Mouse (Mus musculus): ENCODE results near the gene Mmachc. TPM values are rescaled to one million over a fixed set of nuclear protein-coding genes. Genes with fewer than 3 reads are reported as not detected.

Mmachc gene
- total and polyA plus RNA-seq, 2 experiments from 2014 or later = 16.8 to 24.3 TPM

DNA sequence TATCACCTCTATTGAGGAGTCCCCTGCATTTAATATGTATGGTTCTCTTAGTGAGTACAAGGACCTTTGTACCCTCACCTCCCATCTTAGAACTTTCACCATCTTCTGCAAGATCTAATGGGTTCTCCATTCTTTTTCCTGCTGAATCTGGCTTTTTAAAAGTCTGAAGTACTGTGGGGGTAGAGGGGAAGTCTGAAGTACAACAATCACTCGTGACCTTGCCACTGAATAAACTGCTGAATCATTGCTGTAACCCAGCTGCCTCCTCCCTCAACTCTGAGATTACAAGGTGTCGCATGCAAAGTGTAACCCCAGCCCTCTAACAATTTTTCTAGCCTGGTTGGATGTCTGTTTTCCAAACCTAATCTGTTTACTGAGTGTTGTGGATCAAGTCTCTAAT, 53.1 kb downstream of the Mmachc start:
- DNase-seq (ENCODE audit: low spot score) (no peak), ATAC-seq (ENCODE audit: low FRiP score) (no peak)
- no peak overlapping the region for H3K27ac ChIP-seq (ENCODE audit: low read depth, low read length)
- 70% methylated on average over 2 of the region's 2 CpGs for WGBS
- no peaks in the 10 kb centered on the region for H3K9me3 ChIP-seq (ENCODE audit: low read length)
- TF ChIP-seq CTCF (IDR thresholded peaks at IDR 0.05) = no peak
- no peak overlapping the region for H3K4me2 ChIP-seq (ENCODE audit: low read depth, low read length, poor library complexity, severe bottlenecking)
- H3K4me1 ChIP-seq (ENCODE audit: insufficient read depth, low read length) = peaks cover 1% of the 10 kb centered on the region
- H3K9ac ChIP-seq (replicated peaks; ENCODE audit: low read length, poor library complexity, severe bottlenecking) = no peak overlapping the region
- no peaks in the 10 kb centered on the region for H3K36me3 ChIP-seq (ENCODE audit: insufficient read depth, low read length)
- H3K27me3 ChIP-seq (ENCODE audit: insufficient read depth, low read length) = no peaks in the 10 kb centered on the region
- H3K4me3 ChIP-seq (ENCODE audit: low read depth, low read length) = no peak overlapping the region

DNA sequence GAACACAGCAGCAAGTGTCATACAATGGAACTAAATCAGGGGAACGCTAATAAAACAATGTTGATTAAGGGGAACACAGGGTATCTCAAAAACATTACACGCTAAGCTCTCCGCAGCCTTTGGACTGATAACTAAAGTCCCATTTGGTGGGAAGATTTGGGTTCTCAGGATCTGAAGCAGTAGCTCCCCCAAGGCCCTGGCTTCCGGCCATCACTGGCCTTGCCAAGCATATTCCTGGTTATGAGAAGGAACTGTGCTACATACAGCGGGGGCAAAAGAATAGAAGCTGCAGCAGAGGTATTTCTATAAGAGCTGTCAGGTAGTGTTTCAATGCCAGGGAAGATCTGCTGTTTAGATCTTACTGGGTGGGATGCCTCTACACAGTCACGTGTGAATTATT, 55.0 kb downstream of the Mmachc start:
- Histone ChIP-seq H3K9ac (replicated peaks; ENCODE audit: low read length, poor library complexity, severe bottlenecking) (no peak overlapping the region), H3K27me3 (ENCODE audit: insufficient read depth, low read length) (no peaks in the 10 kb centered on the region), H3K27ac (ENCODE audit: low read depth, low read length) (no peak overlapping the region), H3K9me3 (ENCODE audit: low read length) (no peaks in the 10 kb centered on the region), H3K4me2 (ENCODE audit: low read depth, low read length, poor library complexity, severe bottlenecking) (no peak overlapping the region), H3K36me3 (ENCODE audit: insufficient read depth, low read length) (no peaks in the 10 kb centered on the region), H3K4me3 (ENCODE audit: low read depth, low read length) (no peak overlapping the region), H3K4me1 (ENCODE audit: insufficient read depth, low read length) (peaks cover 4% of the 10 kb centered on the region)
- TF ChIP-seq CTCF (IDR thresholded peaks at IDR 0.05) = no peak
- WGBS = 89% methylated on average over 6 of the region's 6 CpGs
- ATAC-seq (ENCODE audit: low FRiP score) (no peak), DNase-seq (ENCODE audit: low spot score) (no peak)

Other genes with a start within 250 kb of the Mmachc start
- 95.8 and 97.4 TPM in 2 replicates for gene Mast2, start 244.2 kb downstream of the Mmachc start, total RNA-seq (2014; rRNA removed)
- 27.1 and 30.3 TPM in 2 replicates for gene Mast2, start 244.2 kb downstream of the Mmachc start, polyA plus RNA-seq (2015; fragmentation: Nextera tagmentation; extraction: Ambion mirVana)
- gene Ipp, start 200.9 kb downstream of the Mmachc start, total RNA-seq (2014; rRNA removed) = 6.5 and 7.2 TPM in 2 replicates
- gene Ipp, start 200.9 kb downstream of the Mmachc start, polyA plus RNA-seq (2015; fragmentation: Nextera tagmentation; extraction: Ambion mirVana) = 10.5 and 10.9 TPM in 2 replicates
- 8.8 and 12.6 TPM in 2 replicates for gene Tmem69, start 152.5 kb downstream of the Mmachc start, total RNA-seq (2014; rRNA removed)
- gene Tmem69, start 152.5 kb downstream of the Mmachc start, polyA plus RNA-seq (2015; fragmentation: Nextera tagmentation; extraction: Ambion mirVana) = 14.0 and 16.0 TPM in 2 replicates
- gene Gpbp1l1, start 150.7 kb downstream of the Mmachc start, total RNA-seq (2014; rRNA removed) = 33.7 and 45.5 TPM in 2 replicates
- 13.7 and 14.7 TPM in 2 replicates for gene Gpbp1l1, start 150.7 kb downstream of the Mmachc start, polyA plus RNA-seq (2015; fragmentation: Nextera tagmentation; extraction: Ambion mirVana)
- gene Ccdc17, start 111.8 kb downstream of the Mmachc start, total RNA-seq (2014; rRNA removed) = 0.44 and 5.1 TPM in 2 replicates
- 3.2 and 4.1 TPM in 2 replicates for gene Ccdc17, start 111.8 kb downstream of the Mmachc start, polyA plus RNA-seq (2015; fragmentation: Nextera tagmentation; extraction: Ambion mirVana)
- gene Nasp, start 80.5 kb downstream of the Mmachc start, total RNA-seq (2014; rRNA removed) = 51.6 and 78.7 TPM in 2 replicates
- 67.2 and 76.3 TPM in 2 replicates for gene Nasp, start 80.5 kb downstream of the Mmachc start, polyA plus RNA-seq (2015; fragmentation: Nextera tagmentation; extraction: Ambion mirVana)
- 475 and 495 TPM in 2 replicates for gene Akr1a1, start 56.7 kb downstream of the Mmachc start, total RNA-seq (2014; rRNA removed)
- gene Akr1a1, start 56.7 kb downstream of the Mmachc start, polyA plus RNA-seq (2015; fragmentation: Nextera tagmentation; extraction: Ambion mirVana) = 684 and 729 TPM in 2 replicates
- gene Prdx1, start 22.9 kb downstream of the Mmachc start, total RNA-seq (2014; rRNA removed) = 171 and 207 TPM in 2 replicates
- gene Prdx1, start 22.9 kb downstream of the Mmachc start, polyA plus RNA-seq (2015; fragmentation: Nextera tagmentation; extraction: Ambion mirVana) = 546 and 551 TPM in 2 replicates
- gene Ccdc163, start 103 bp upstream of the Mmachc start, total RNA-seq (2014; rRNA removed) = 10.3 and 10.9 TPM in 2 replicates
- 4.7 and 5.4 TPM in 2 replicates for gene Ccdc163, start 103 bp upstream of the Mmachc start, polyA plus RNA-seq (2015; fragmentation: Nextera tagmentation; extraction: Ambion mirVana)
- gene Tesk2, start 12.5 kb upstream of the Mmachc start, total RNA-seq (2014; rRNA removed) = 0.77 and 2.5 TPM in 2 replicates
- gene Tesk2, start 12.5 kb upstream of the Mmachc start, polyA plus RNA-seq (2015; fragmentation: Nextera tagmentation; extraction: Ambion mirVana) = 1.6 and 1.7 TPM in 2 replicates
- gene Toe1, start 99.2 kb upstream of the Mmachc start, total RNA-seq (2014; rRNA removed) = 38.9 and 42.9 TPM in 2 replicates
- gene Toe1, start 99.2 kb upstream of the Mmachc start, polyA plus RNA-seq (2015; fragmentation: Nextera tagmentation; extraction: Ambion mirVana) = 22.5 and 26.2 TPM in 2 replicates
- gene Mutyh, start 99.3 kb upstream of the Mmachc start, total RNA-seq (2014; rRNA removed) = 5.1 and 5.6 TPM in 2 replicates
- 3.0 and 4.5 TPM in 2 replicates for gene Mutyh, start 99.3 kb upstream of the Mmachc start, polyA plus RNA-seq (2015; fragmentation: Nextera tagmentation; extraction: Ambion mirVana)
- 0.55 and 0.71 TPM in 2 replicates for gene Hpdl, start 113.3 kb upstream of the Mmachc start, total RNA-seq (2014; rRNA removed)
- gene Hpdl, start 113.3 kb upstream of the Mmachc start, polyA plus RNA-seq (2015; fragmentation: Nextera tagmentation; extraction: Ambion mirVana) = 0.74 and 1.1 TPM in 2 replicates
- 20.1 and 23.0 TPM in 2 replicates for gene Zswim5, start 169.0 kb upstream of the Mmachc start, total RNA-seq (2014; rRNA removed)
- gene Zswim5, start 169.0 kb upstream of the Mmachc start, polyA plus RNA-seq (2015; fragmentation: Nextera tagmentation; extraction: Ambion mirVana) = 2.2 and 2.4 TPM in 2 replicates

Measured in midbrain, postnatal 0 days (tissue).